Mouse (Mus musculus): ENCODE results near the gene Pianp. TPM values are rescaled to one million over a fixed set of nuclear protein-coding genes. Genes with fewer than 3 reads are reported as not detected.

Pianp gene
- 0.04 and 0.06 TPM in 2 replicates for polyA plus RNA-seq (2012; rRNA removed)

DNA sequence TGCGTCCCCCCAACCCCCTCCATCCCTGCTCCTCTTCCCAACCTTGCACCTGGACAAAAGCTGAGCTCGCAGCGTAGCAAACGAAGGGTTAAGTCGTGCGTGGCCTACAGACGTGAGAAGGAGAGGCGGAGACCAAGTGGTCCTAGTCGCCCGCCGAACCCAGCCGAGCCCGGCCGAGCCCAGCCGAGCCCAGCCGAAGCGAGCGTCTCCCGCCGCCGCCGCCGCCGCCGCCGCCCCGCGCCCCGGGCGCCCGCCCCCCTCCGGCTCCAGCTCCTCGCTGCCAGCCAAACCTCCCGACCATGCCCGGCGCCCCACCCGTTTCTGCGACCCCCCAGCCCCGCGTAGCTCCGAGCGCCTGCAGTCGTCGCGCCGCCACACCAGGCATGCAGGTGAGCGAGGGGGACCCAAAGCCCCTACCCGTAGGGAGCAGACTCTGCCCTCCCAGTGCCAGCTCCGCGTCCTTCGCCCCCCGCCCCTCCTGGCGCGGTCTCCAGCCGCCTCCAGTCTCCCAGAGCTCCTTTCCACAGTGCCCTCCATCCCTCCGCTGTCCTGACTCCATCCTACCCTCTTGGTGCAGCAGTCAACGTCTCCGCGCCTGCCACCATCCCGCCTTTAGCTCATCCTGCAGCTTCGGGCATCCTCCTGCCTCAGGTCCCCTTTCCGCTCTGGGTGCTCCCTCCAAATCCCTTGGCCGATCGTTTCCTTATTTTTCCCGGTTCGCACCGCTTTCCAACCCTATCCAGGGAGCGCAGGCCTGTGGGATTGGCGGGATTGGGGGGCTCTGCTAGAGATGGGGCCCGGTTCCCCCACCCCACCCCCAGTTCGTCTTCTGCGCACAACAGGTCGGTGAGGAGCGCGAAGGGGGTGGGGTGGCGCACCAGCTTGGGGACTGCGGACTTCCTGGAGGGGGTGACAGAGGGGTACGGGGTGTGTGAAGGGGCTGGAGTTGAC is at the start of gene Pianp:
TSS of gene Pianp (plus strand) at position 144 of the 951 bp plus-strand sequence.

DNA sequence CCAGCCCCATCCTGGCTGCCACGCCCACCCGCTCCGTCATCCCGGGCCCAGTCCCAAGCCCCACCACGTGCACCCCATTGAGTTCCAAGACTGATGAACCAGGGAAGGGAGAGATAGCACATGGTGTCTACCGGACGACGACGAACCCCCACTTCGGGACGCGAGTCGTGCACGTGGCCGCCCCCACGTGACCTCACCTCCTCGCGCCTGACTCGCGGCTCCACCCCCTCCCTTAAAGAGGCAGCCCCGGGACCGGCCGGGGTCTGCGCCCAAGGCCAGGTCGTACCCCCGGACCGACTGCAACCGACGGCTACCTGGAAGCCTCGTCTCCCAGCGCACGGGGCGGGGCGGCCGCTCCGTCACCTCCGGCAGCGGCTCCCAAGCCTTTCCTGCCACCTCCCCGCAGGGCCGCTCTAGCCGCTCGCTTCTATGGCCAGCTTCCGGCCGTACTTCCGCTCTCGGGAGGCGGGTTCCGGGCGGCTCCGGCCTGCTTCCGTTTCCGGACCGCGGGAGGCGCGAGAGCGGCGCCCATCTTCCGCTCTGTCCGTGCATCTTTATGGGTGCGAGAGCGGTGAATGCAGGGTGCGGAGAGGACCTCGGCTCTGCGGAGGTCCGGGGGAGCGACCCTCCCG is 31.3 kb upstream of the Pianp start, which contains the start of gene Cops7a:
TSS of gene Cops7a (minus strand) at position 451 of the 632 bp plus-strand sequence.

DNA sequence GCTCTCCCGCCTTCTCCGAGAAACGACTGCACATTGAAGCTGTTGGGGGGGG is 12.5 kb downstream of the Pianp start, which contains the start of gene Zfp384:
TSS of gene Zfp384 (plus strand) at position 17 of the 52 bp plus-strand sequence.

DNA sequence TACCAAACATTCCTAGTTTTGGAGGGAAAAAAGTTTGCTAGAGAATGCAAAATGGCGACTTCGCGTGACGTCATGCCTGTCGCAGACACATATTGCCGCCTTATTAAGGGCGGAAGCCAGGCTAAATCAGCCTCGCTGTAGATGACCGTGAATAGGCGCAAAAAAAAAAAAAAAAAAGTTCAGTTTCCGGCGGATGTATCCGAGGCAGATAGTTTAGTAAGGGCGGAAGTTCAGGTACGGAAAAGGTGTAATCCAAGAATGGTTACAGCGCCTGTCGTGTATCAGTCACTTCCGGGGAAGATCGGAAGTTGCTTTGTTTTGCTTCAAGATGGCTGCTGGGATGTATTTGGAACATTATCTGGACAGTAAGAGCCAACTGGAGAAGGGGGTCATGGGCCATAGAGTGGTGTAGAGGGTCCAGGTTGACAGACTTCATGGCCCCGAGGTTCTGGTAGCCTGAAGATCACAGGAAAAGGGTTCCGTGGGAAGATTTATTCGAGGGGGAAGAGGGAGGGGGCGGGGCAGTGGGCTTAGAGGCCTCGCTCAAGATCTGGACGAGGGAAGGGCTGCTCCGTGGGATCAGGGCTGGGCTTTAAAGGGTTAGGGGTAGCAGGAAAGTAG is 43.1 kb downstream of the Pianp start, which contains the start of gene Ing4:
TSS of gene Ing4 (plus strand) at position 228 of the 621 bp plus-strand sequence.

DNA sequence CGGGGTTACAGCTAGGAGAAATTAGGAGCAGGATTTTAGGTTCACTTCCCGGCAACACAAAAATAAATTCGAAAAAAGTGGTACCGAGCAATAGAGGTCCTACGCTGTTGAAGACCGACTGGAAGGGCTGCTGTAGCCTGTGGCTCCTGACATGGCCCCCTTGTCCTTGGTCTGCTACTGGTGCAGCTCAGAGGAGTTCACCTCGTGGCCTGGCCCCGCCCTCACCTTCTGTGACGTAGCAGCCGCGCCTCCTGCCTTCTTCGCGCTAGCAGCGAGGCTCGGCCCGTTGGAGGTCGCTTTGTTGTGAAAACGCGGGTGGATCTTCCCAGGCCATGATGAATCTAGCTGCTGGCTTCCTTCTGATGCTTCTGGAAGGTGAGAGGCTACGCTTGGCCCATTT is 53.2 kb downstream of the Pianp start, which contains the start of gene Acrbp:
TSS of gene Acrbp (plus strand) at position 12 of the 400 bp plus-strand sequence.

Other genes starting within 250 kb of the Pianp start
- not detected in 2 replicates for gene Gm45234, start 240.7 kb upstream of the Pianp start, polyA plus RNA-seq (2012; rRNA removed)
- gene Atn1, start 240.2 kb upstream of the Pianp start, polyA plus RNA-seq (2012; rRNA removed): 2.4 and 3.4 TPM in 2 replicates
- 0.29 and 0.42 TPM in 2 replicates for gene Eno2, start 227.0 kb upstream of the Pianp start, polyA plus RNA-seq (2012; rRNA removed)
- gene Lrrc23, start 217.0 kb upstream of the Pianp start, polyA plus RNA-seq (2012; rRNA removed): 0.05 and 0.06 TPM in 2 replicates
- 6.0 and 6.8 TPM in 2 replicates for gene Spsb2, start 188.0 kb upstream of the Pianp start, polyA plus RNA-seq (2012; rRNA removed)
- 397 and 428 TPM in 2 replicates for gene Tpi1, start 182.4 kb upstream of the Pianp start, polyA plus RNA-seq (2012; rRNA removed)
- gene Usp5, start 167.2 kb upstream of the Pianp start, polyA plus RNA-seq (2012; rRNA removed): 23.8 and 25.3 TPM in 2 replicates
- 76.5 and 80.3 TPM in 2 replicates for gene Cdca3, start 167.1 kb upstream of the Pianp start, polyA plus RNA-seq (2012; rRNA removed)
- 0.02 and 0.03 TPM in 2 replicates for gene Gnb3, start 156.4 kb upstream of the Pianp start, polyA plus RNA-seq (2012; rRNA removed)
- 3.8 and 3.9 TPM in 2 replicates for gene P3h3, start 138.9 kb upstream of the Pianp start, polyA plus RNA-seq (2012; rRNA removed)
- gene Gpr162, start 132.7 kb upstream of the Pianp start, polyA plus RNA-seq (2012; rRNA removed): 0.04 and 0.06 TPM in 2 replicates
- gene Cd4, start 108.5 kb upstream of the Pianp start, polyA plus RNA-seq (2012; rRNA removed): 0.17 and 0.19 TPM in 2 replicates
- 0.14 and 0.20 TPM in 2 replicates for gene Lag3, start 85.0 kb upstream of the Pianp start, polyA plus RNA-seq (2012; rRNA removed)
- 162 TPM in 2 replicates for gene Ptms, start 76.6 kb upstream of the Pianp start, polyA plus RNA-seq (2012; rRNA removed)
- gene Mlf2, start 65.3 kb upstream of the Pianp start, polyA plus RNA-seq (2012; rRNA removed): 101 and 113 TPM in 2 replicates
- gene Cops7a, start 31.2 kb upstream of the Pianp start, polyA plus RNA-seq (2012; rRNA removed): 58.9 and 63.0 TPM in 2 replicates
- gene Zfp384, start 12.5 kb downstream of the Pianp start, polyA plus RNA-seq (2012; rRNA removed): 18.4 and 20.2 TPM in 2 replicates
- gene Ing4, start 43.1 kb downstream of the Pianp start, polyA plus RNA-seq (2012; rRNA removed): 22.3 and 26.4 TPM in 2 replicates
- 3.3 and 4.0 TPM in 2 replicates for gene Acrbp, start 53.0 kb downstream of the Pianp start, polyA plus RNA-seq (2012; rRNA removed)
- 1.1 and 1.4 TPM in 2 replicates for gene Lpar5, start 71.2 kb downstream of the Pianp start, polyA plus RNA-seq (2012; rRNA removed)
- 17.0 and 20.2 TPM in 2 replicates for gene Chd4, start 99.3 kb downstream of the Pianp start, polyA plus RNA-seq (2012; rRNA removed)
- 16.0 and 17.2 TPM in 2 replicates for gene Nop2, start 135.2 kb downstream of the Pianp start, polyA plus RNA-seq (2012; rRNA removed)
- 5.6 and 7.2 TPM in 2 replicates for gene Iffo1, start 148.5 kb downstream of the Pianp start, polyA plus RNA-seq (2012; rRNA removed)
- gene Gapdh, start 169.8 kb downstream of the Pianp start, polyA plus RNA-seq (2012; rRNA removed): 2,795 and 3,480 TPM in 2 replicates
- gene Ncapd2, start 195.0 kb downstream of the Pianp start, polyA plus RNA-seq (2012; rRNA removed): 60.5 and 72.0 TPM in 2 replicates
- 51.4 and 53.4 TPM in 2 replicates for gene Mrpl51, start 195.1 kb downstream of the Pianp start, polyA plus RNA-seq (2012; rRNA removed)
- gene Vamp1, start 218.9 kb downstream of the Pianp start, polyA plus RNA-seq (2012; rRNA removed): 5.1 and 6.2 TPM in 2 replicates
- gene Tapbpl, start 235.2 kb downstream of the Pianp start, polyA plus RNA-seq (2012; rRNA removed): 15.6 and 17.1 TPM in 2 replicates
- 0.64 and 0.66 TPM in 2 replicates for gene Cd27, start 240.3 kb downstream of the Pianp start, polyA plus RNA-seq (2012; rRNA removed)

All from liver, embryonic 18 days (tissue).